In the genomic region with DNA sequence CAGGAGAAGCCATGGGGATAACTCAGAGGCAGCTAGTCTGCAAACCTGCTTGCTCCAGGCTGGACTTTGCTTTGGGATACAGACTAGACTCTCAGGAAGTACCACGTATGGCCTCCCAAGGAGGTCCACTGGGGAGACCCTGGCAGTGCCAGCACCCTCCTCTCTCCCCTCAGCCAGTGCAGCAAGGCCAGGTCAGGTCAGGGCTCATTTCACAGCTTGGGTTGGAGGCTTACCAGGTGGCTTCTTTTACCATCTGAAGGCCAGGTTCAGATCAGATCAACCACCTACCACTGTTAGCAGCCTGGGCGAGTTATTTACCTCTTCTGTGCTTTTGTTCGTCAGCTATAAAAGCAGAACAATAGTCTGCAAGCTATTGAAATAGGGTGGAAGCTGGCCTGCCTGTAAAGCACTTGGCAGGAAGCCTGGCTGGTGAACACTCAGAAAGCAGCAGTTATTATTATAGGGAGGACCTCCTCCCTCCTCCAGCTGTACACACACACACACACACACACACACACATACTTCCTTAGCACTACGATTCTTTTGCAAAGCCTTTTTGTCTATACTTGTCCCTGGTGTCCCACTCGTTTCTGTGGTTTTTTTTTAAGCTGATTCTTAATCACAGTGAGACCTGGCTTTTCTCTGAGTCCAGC, we compare ENCODE assay signal across 7 mouse cellular contexts. TPM values are rescaled to one million over a fixed set of nuclear protein-coding genes. Genes with fewer than 3 reads are reported as not detected.
A peak's percentile ranks its signal among the peaks of the same experiment; 100 is the strongest.
DNase-seq lines count a peak whose midpoint lies in the region; ATAC-seq and TF ChIP-seq lines count a peak whose summit lies in the region.

No protein-coding gene starts in this region.

- WGBS in heart, embryonic 10.5 days = 58% methylated on average over 5 of the region's 5 CpGs
- 12% methylated on average over 5 of the region's 5 CpGs for WGBS in kidney, postnatal 0 days
- 21% methylated on average over 5 of the region's 5 CpGs for WGBS in neural tube, embryonic 13.5 days

- 0 out of 2 replicates have a peak overlapping the region, but pooled peaks have one; percentile 23 for H3K9ac ChIP-seq in kidney, postnatal 0 days (ENCODE audit: low read depth, low read length)
- peak overlapping the region; percentile 14; the same call in 1 of the 2 replicates for H3K9ac ChIP-seq in neural tube, embryonic 13.5 days

- ATAC-seq in kidney, postnatal 0 days (replicated peaks; ENCODE audit: low FRiP score, low read depth) = no peak
- ATAC-seq in neural tube, embryonic 13.5 days (ENCODE audit: low read depth) = no peak
- ATAC-seq in megakaryocyte, adult 5-6 weeks (ENCODE audit: poor library complexity, severe bottlenecking) = no peak

- peaks cover 19% of the 10 kb centered on the region for H3K4me1 ChIP-seq in heart, embryonic 10.5 days
- no peaks in the 10 kb centered on the region for H3K4me1 ChIP-seq in kidney, postnatal 0 days (replicated peaks; ENCODE audit: insufficient read depth, low read length)
- peaks cover 19% of the 10 kb centered on the region for H3K4me1 ChIP-seq in neural tube, embryonic 13.5 days (replicated peaks)

- H3K27me3 ChIP-seq in heart, embryonic 10.5 days (ENCODE audit: insufficient read depth, poor library complexity, severe bottlenecking) = no peaks in the 10 kb centered on the region
- no peaks in the 10 kb centered on the region for H3K27me3 ChIP-seq in kidney, postnatal 0 days (ENCODE audit: insufficient read depth, low read length)
- no peaks in the 10 kb centered on the region for H3K27me3 ChIP-seq in neural tube, embryonic 13.5 days

- no peak for TF ChIP-seq POLR2A in brain, embryonic 14.5 days (IDR thresholded peaks at IDR 0.05; ENCODE audit: borderline replicate concordance, extremely low read depth, insufficient read depth, insufficient read length, poor library complexity, severe bottlenecking)

- DNase-seq in adipocyte (ENCODE audit: low spot score) = peak; percentile 47
- DNase-seq in brain, embryonic 14.5 days (ENCODE audit: low read depth) = peak; percentile 91
- no peak for DNase-seq in heart, embryonic 10.5 days (ENCODE audit: low spot score)
- peak; percentile 80 for DNase-seq in kidney, postnatal 0 days (ENCODE audit: low spot score)
- DNase-seq in testis, postnatal 10 days (ENCODE audit: low spot score) = no peak

- no peak overlapping the region for H3K4me3 ChIP-seq in heart, embryonic 10.5 days
- H3K4me3 ChIP-seq in kidney, postnatal 0 days (replicated peaks; ENCODE audit: low read depth, low read length) = no peak overlapping the region
- H3K4me3 ChIP-seq in neural tube, embryonic 13.5 days = no peak overlapping the region

- no peaks in the 10 kb centered on the region for H3K9me3 ChIP-seq in heart, embryonic 10.5 days
- H3K9me3 ChIP-seq in kidney, postnatal 0 days (replicated peaks; ENCODE audit: low read length) = no peaks in the 10 kb centered on the region
- no peaks in the 10 kb centered on the region for H3K9me3 ChIP-seq in neural tube, embryonic 13.5 days

- H3K4me2 ChIP-seq in kidney, postnatal 0 days (ENCODE audit: low read length) = no peak overlapping the region
- H3K4me2 ChIP-seq in neural tube, embryonic 13.5 days = no peak overlapping the region

- H3K36me3 ChIP-seq in heart, embryonic 10.5 days = peaks cover 7% of the 10 kb centered on the region; the same call in 1 of the 2 replicates
- no peaks in the 10 kb centered on the region for H3K36me3 ChIP-seq in kidney, postnatal 0 days (ENCODE audit: insufficient read depth, low read length)
- H3K36me3 ChIP-seq in neural tube, embryonic 13.5 days = 0 out of 2 replicates have a peak, but pooled peaks cover 7% of the 10 kb centered on the region

- no peak for TF ChIP-seq CTCF in brain, embryonic 14.5 days (IDR thresholded peaks at IDR 0.05; ENCODE audit: borderline replicate concordance, extremely low read depth, insufficient read depth, insufficient read length)
- TF ChIP-seq CTCF in kidney, postnatal 0 days (IDR thresholded peaks at IDR 0.05; ENCODE audit: low read depth) = no peak

- peak overlapping the region; percentile 48; the same call in 1 of the 2 replicates for H3K27ac ChIP-seq in heart, embryonic 10.5 days
- peak overlapping the region; percentile 60; the same call in 1 of the 2 replicates for H3K27ac ChIP-seq in kidney, postnatal 0 days
- peak overlapping the region; percentile 61 for H3K27ac ChIP-seq in neural tube, embryonic 13.5 days (replicated peaks)

RNA-seq across cellular contexts. Expression of a gene that starts 6.8 kb away (rescaled TPM):
- polyA plus RNA-seq in brain, embryonic 14.5 days (2012; rRNA removed) = 28.8 and 34.4 TPM in 2 replicates
- 45.9 and 52.5 TPM in 2 replicates for polyA plus RNA-seq in heart, embryonic 10.5 days (2016; fragmentation: Nextera tagmentation; extraction: Ambion mirVana)
- polyA plus RNA-seq in kidney, postnatal 0 days (2015; fragmentation: Nextera tagmentation; extraction: Ambion mirVana) = 43.0 and 45.4 TPM in 2 replicates
- polyA plus RNA-seq in neural tube, embryonic 13.5 days (2015; fragmentation: Nextera tagmentation; extraction: Ambion mirVana) = 35.6 and 36.1 TPM in 2 replicates
- 15.3 and 18.4 TPM in 2 replicates for total RNA-seq in megakaryocyte, adult 5-6 weeks (2015)
- 11.0 and 20.6 TPM in 2 replicates for total RNA-seq in megakaryocyte, adult 5-6 weeks (2017)

RNA-seq across cellular contexts. Expression of a gene that starts 12.0 kb away (rescaled TPM):
- polyA plus RNA-seq in brain, embryonic 14.5 days (2012; rRNA removed) = 35.7 and 37.2 TPM in 2 replicates
- polyA plus RNA-seq in heart, embryonic 10.5 days (2016; fragmentation: Nextera tagmentation; extraction: Ambion mirVana) = 1.9 and 7.6 TPM in 2 replicates
- polyA plus RNA-seq in kidney, postnatal 0 days (2015; fragmentation: Nextera tagmentation; extraction: Ambion mirVana) = 27.5 and 31.8 TPM in 2 replicates
- 9.9 and 10.8 TPM in 2 replicates for polyA plus RNA-seq in neural tube, embryonic 13.5 days (2015; fragmentation: Nextera tagmentation; extraction: Ambion mirVana)
- 2.1 and 2.5 TPM in 2 replicates for total RNA-seq in megakaryocyte, adult 5-6 weeks (2015)
- total RNA-seq in megakaryocyte, adult 5-6 weeks (2017) = 0.49 and 0.95 TPM in 2 replicates

RNA-seq across cellular contexts. Expression of a gene that starts 23.3 kb away (rescaled TPM):
- polyA plus RNA-seq in brain, embryonic 14.5 days (2012; rRNA removed) = 93.0 and 117 TPM in 2 replicates
- 81.0 and 96.1 TPM in 2 replicates for polyA plus RNA-seq in heart, embryonic 10.5 days (2016; fragmentation: Nextera tagmentation; extraction: Ambion mirVana)
- polyA plus RNA-seq in kidney, postnatal 0 days (2015; fragmentation: Nextera tagmentation; extraction: Ambion mirVana) = 76.1 and 81.0 TPM in 2 replicates
- polyA plus RNA-seq in neural tube, embryonic 13.5 days (2015; fragmentation: Nextera tagmentation; extraction: Ambion mirVana) = 109 and 135 TPM in 2 replicates
- 39.0 and 39.7 TPM in 2 replicates for total RNA-seq in megakaryocyte, adult 5-6 weeks (2015)
- 44.5 and 61.2 TPM in 2 replicates for total RNA-seq in megakaryocyte, adult 5-6 weeks (2017)

Comparison
In these comparisons a context has a peak if more than half of its experiments do, and no peak if none do; other contexts are left out.
1. DNase-seq: peak in adipocyte (single experiment), brain, embryonic 14.5 days (single experiment) and kidney, postnatal 0 days (single experiment); none in heart, embryonic 10.5 days (single experiment) and testis, postnatal 10 days (single experiment).
2. Peak in every context shown above with its lines, with median percentiles within 50 percentile points of each other: H3K27ac ChIP-seq.